Mouse (Mus musculus): Measurements from ENCODE around the gene Mov10. TPM values are rescaled to one million over a fixed set of nuclear protein-coding genes. Genes with fewer than 3 reads are reported as not detected.
"Not testable (repeated sequence)": the region's sequence is repeated elsewhere in the genome, so short reads cannot be mapped to it uniquely, and the experiment has no call there.

Mov10 gene
- total RNA-seq (2022) = 10 to 100 TPM in 2 of 4 experiments, 1 to 10 TPM in 2; 8.4 to 12.5 (median 9.4) TPM

GRCm38 (mm10) chr3:104817991-104818748, at the start of gene Mov10:
Gene Mov10 (minus strand): TSS chr3:104818563.
- peak in 1 of 2 experiments; percentile 22 for DNase-seq (ENCODE audit: low spot score in 2 of 2)

GRCm38 (mm10) chr3:104866674-104867073, 48.3 kb upstream of the Mov10 start:
- DNase-seq (ENCODE audit: low spot score in 2 of 2) = not testable (repeated sequence)

- DNase-seq (ENCODE audit: low spot score in 2 of 2) = no peak
Measured at GRCm38 (mm10) chr3:104865341-104865788, 47.0 kb upstream of the Mov10 start.

- DNase-seq (ENCODE audit: low spot score in 2 of 2) = peak; percentile 77 to 83
Measured at GRCm38 (mm10) chr3:104864651-104865340, 46.4 kb upstream of the Mov10 start.

- DNase-seq (ENCODE audit: low spot score in 2 of 2) = peak; percentile 69 to 85
Measured at GRCm38 (mm10) chr3:104863786-104864650, 45.7 kb upstream of the Mov10 start, which contains the start of the genes St7l and Capza1. Gene St7l (plus strand): TSS chr3:104864005. Gene Capza1 (minus strand): TSS chr3:104864505.

- DNase-seq (ENCODE audit: low spot score in 2 of 2) = no peak
Measured at GRCm38 (mm10) chr3:104858560-104858959, 40.2 kb upstream of the Mov10 start.

- no peak for DNase-seq (ENCODE audit: low spot score in 2 of 2)
Measured at GRCm38 (mm10) chr3:104856106-104856505, 37.7 kb upstream of the Mov10 start.

- no peak for DNase-seq (ENCODE audit: low spot score in 2 of 2)
Measured at GRCm38 (mm10) chr3:104854866-104855265, 36.5 kb upstream of the Mov10 start.

- no peak for DNase-seq (ENCODE audit: low spot score in 2 of 2)
Measured at GRCm38 (mm10) chr3:104854465-104854864, 36.1 kb upstream of the Mov10 start.

- no peak for DNase-seq (ENCODE audit: low spot score in 2 of 2)
Measured at GRCm38 (mm10) chr3:104846601-104847000, 28.2 kb upstream of the Mov10 start.

- DNase-seq (ENCODE audit: low spot score in 2 of 2) = no peak
Measured at GRCm38 (mm10) chr3:104841049-104841448, 22.7 kb upstream of the Mov10 start.

- no peak for DNase-seq (ENCODE audit: low spot score in 2 of 2)
Measured at GRCm38 (mm10) chr3:104835797-104836196, 17.4 kb upstream of the Mov10 start.

GRCm38 (mm10) chr3:104822413-104822812, 4.0 kb upstream of the Mov10 start:
- no peak for DNase-seq (ENCODE audit: low spot score in 2 of 2)

- no peak for DNase-seq (ENCODE audit: low spot score in 2 of 2)
Measured at GRCm38 (mm10) chr3:104820426-104820825, 2.1 kb upstream of the Mov10 start.

- DNase-seq (ENCODE audit: low spot score in 2 of 2) = no peak
Measured at GRCm38 (mm10) chr3:104818749-104819134, 379 bp upstream of the Mov10 start.

GRCm38 (mm10) chr3:104817481-104817990, 827 bp downstream of the Mov10 start:
- DNase-seq (ENCODE audit: low spot score in 2 of 2) = peak in 1 of 2 experiments; percentile 29

GRCm38 (mm10) chr3:104816130-104816529, 2.2 kb downstream of the Mov10 start:
- no peak for DNase-seq (ENCODE audit: low spot score in 2 of 2)

- no peak for DNase-seq (ENCODE audit: low spot score in 2 of 2)
Measured at GRCm38 (mm10) chr3:104815346-104815745, 3.0 kb downstream of the Mov10 start.

- DNase-seq (ENCODE audit: low spot score in 2 of 2) = no peak
Measured at GRCm38 (mm10) chr3:104814746-104815145, 3.6 kb downstream of the Mov10 start.

GRCm38 (mm10) chr3:104813227-104813626, 5.1 kb downstream of the Mov10 start:
- not testable (repeated sequence) for DNase-seq (ENCODE audit: low spot score in 2 of 2)

GRCm38 (mm10) chr3:104812254-104812653, 6.1 kb downstream of the Mov10 start:
- DNase-seq (ENCODE audit: low spot score in 2 of 2) = no peak

All from left cerebral cortex, adult 8-10 months (tissue).